Mouse (Mus musculus): ENCODE data around the gene Nemf. TPM values are rescaled to one million over a fixed set of nuclear protein-coding genes. Genes with fewer than 3 reads are reported as not detected.

Gene Nemf
- polyA plus RNA-seq, 2 experiments from 2014 or later: 163 to 169 TPM

Other genes starting within 250 kb of the Nemf start
- 1,000 to 10,000 TPM; 2,079 to 4,258 TPM for gene Rps29, start 198.0 kb downstream of the Nemf start, polyA plus RNA-seq (2017; shearing (Covaris generic))
- gene Lrr1, start 188.4 kb downstream of the Nemf start, polyA plus RNA-seq (2017; shearing (Covaris generic)): under 1 TPM; 0.70 to 0.71 TPM
- 100 to 1,000 TPM; 393 to 542 TPM for gene Rpl36al, start 173.1 kb downstream of the Nemf start, polyA plus RNA-seq (2017; shearing (Covaris generic))
- gene Mgat2, start 173.0 kb downstream of the Nemf start, polyA plus RNA-seq (2017; shearing (Covaris generic)): 10 to 100 TPM in 1 of 2 experiments, 1 to 10 TPM in 1; 7.0 to 18.8 TPM
- gene Gm49383, start 160.1 kb downstream of the Nemf start, polyA plus RNA-seq (2017; shearing (Covaris generic)): 10 to 100 TPM in 1 of 2 experiments, 1 to 10 TPM in 1; 8.3 to 10.7 TPM
- gene Dnaaf2, start 158.7 kb downstream of the Nemf start, polyA plus RNA-seq (2017; shearing (Covaris generic)): 1 to 10 TPM; 2.5 to 2.8 TPM
- 1 to 10 TPM; 8.1 to 8.9 TPM for gene Gm49384, start 152.9 kb downstream of the Nemf start, polyA plus RNA-seq (2017; shearing (Covaris generic))
- gene Pole2, start 129.0 kb downstream of the Nemf start, polyA plus RNA-seq (2017; shearing (Covaris generic)): 1 to 10 TPM; 8.6 to 9.1 TPM
- gene Klhdc1, start 116.0 kb downstream of the Nemf start, polyA plus RNA-seq (2017; shearing (Covaris generic)): 10 to 100 TPM; 15.1 to 20.3 TPM
- gene Klhdc2, start 60.5 kb downstream of the Nemf start, polyA plus RNA-seq (2017; shearing (Covaris generic)): 10 to 100 TPM; 12.2 to 14.3 TPM
- 10 to 100 TPM; 27.8 to 79.0 TPM for gene Arf6, start 15.0 kb upstream of the Nemf start, polyA plus RNA-seq (2017; shearing (Covaris generic))
- under 1 TPM in 1 of 2 experiments, not detected in 1; 0.54 TPM for gene Gm9887, start 15.3 kb upstream of the Nemf start, polyA plus RNA-seq (2017; shearing (Covaris generic))
- gene Vcpkmt, start 225.9 kb upstream of the Nemf start, polyA plus RNA-seq (2017; shearing (Covaris generic)): 10 to 100 TPM in 1 of 2 experiments, 1 to 10 TPM in 1; 9.5 to 11.7 TPM